Mouse (Mus musculus) small intestine, adult 2 months (tissue): ENCODE data around the gene Mid1.
A peak's percentile ranks its signal among the peaks of the same experiment; 100 is the strongest.

Experiments
- CTCF ChIP-seq: fragments of 200-500 bp; IDR thresholded peaks from 2 replicates; pipeline ENCODE4 v1.5.1; 2012; ENCODE audit warnings: low read depth, mild to moderate bottlenecking, control low read depth, inconsistent platforms, low read length, moderate library complexity, mixed read lengths; ENCODE audit not compliant: insufficient replicate concordance, insufficient read length; ENCODE audit errors: extremely low read depth
- POLR2A ChIP-seq: fragments of 200-500 bp; IDR thresholded peaks from 2 replicates; pipeline ENCODE4 v1.6.1; 2012; ENCODE audit warnings: low read depth, mild to moderate bottlenecking, control low read depth, inconsistent platforms, low read length, moderate library complexity

DNA sequence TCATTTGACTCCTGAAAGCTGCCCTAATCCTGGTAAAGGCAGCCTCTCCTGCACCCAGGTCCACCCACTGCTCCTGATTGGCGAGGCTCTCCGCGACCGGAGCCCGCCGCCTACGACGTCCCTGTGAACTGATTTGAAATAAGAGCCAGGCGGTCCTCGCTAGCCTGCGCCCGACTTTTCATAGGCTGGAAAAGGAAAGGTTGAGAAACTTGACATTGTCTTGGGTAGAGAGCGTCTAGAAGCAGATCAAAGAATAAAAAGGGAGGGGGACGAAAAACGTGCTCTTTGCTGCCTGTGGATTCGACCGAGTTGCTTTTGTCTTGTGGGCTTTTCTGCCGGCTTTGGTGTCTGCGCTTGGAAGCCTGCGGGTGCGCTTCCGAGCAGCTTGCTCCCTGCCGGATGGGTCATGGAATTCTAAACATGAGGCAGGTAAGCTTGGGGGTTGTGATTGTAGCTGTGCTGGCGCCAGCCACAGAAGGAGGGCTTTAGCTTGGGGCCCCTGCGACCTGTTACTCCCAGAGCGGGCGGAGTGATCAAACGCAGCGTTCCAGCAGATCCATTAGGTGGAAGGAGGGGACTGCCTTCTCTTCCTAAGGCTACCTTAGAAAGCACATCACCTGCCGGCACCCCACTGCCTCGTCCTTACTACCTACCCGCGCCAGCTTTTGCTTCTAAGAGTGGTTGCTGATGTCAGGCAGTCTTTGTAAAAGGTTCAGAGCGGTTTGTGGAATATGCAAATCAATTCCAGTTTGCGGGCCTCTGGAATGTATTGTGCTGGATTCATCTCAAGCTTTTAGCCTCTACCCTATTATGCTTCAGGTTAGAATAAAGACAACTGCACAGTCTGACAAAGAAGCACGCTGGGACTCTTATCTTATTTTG lies 194.7 kb downstream of the Mid1 start:
- TF ChIP-seq POLR2A (0 out of 2 replicates have a peak, but pooled peaks have one; percentile 16), CTCF (no peak)
